Mouse (Mus musculus) lung, adult 2 months (tissue): ENCODE measurements around the gene Treh. TPM values are rescaled to one million over a fixed set of nuclear protein-coding genes. Genes with fewer than 3 reads are reported as not detected.

Source experiments
- DNase-seq: peaks from one replicate; pipeline ENCODE4 v3.0.0; 2022
- H3K4me1 ChIP-seq: fragments of 200-500 bp; 2 replicates; pipeline ENCODE4 v1.6.1; 2011; ENCODE audit warnings: low read length; ENCODE audit not compliant: control insufficient read depth, insufficient read depth
- H3K4me3 ChIP-seq: fragments of 200-500 bp; replicated peaks from 2 replicates; pipeline ENCODE3; 2011; ENCODE audit warnings: low read depth, mild to moderate bottlenecking, control low read depth, low read length; ENCODE audit errors: extremely low read depth
- CTCF ChIP-seq: fragments of 200-500 bp; IDR thresholded peaks from 2 replicates; pipeline ENCODE4 v1.5.1; 2011; ENCODE audit warnings: mild to moderate bottlenecking, low read length, control low read depth; ENCODE audit not compliant: insufficient read depth
- POLR2A ChIP-seq: fragments of 200-500 bp; IDR thresholded peaks from 2 replicates; pipeline ENCODE4 v1.6.1; 2011; ENCODE audit warnings: low read depth, mild to moderate bottlenecking, control low read depth, low read length, borderline replicate concordance; ENCODE audit errors: extremely low read depth
- WGBS: fragments of 180-500 bp; shearing (Covaris S2); methylation state at CpG from one replicate; pipeline ENCODE4 v1.1.7; 2018; 5-methylcytosine and 5-hydroxymethylcytosine counted together
- polyA plus RNA-seq: library from polyadenylated mRNA; depleted of rRNA; stranded (reverse); fragments of >200 nt; gene quantifications from 2 replicates; pipeline ENCODE4 v1.2.3, GENCODE M21; 2012

Treh gene
- polyA plus RNA-seq, 1 experiment, result not detected

DNA sequence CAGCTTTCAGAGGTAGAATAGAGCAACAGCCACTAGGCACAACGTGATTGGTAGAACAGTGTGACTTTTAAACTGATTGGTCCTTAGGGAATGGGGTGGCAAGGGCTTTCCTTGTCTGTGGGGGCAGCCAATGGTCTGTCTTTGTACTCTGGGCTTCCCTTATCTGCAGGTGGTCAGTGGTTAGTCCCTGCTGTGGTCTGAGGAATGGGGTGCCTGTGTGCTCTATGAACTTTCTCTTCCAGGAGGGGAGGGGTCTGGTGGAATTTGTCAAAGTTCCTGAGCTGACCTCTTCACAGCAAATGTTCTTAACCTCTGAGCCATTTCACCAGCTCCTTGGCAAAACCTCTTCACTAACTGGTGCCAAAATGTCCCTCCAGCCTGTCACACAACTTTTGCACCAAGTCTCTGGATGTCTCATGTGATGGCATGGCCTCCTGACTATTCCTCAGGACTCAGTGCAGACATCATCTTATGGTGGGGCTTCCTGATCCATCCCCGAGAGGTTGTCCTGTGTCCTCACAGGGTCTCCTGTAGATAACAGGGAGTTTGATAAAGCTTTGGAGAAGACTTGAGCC, 655 bp upstream of the Treh start:
- TF ChIP-seq POLR2A (no peak), CTCF (no peak)
- no peak overlapping the region for H3K4me3 ChIP-seq
- H3K4me1 ChIP-seq, result no peaks in the 10 kb centered on the region
- 59% methylated on average over 2 of the region's 2 CpGs for WGBS
- no peak for DNase-seq

- Histone ChIP-seq H3K4me1 (no peaks in the 10 kb centered on the region), H3K4me3 (no peak overlapping the region)
- DNase-seq, result no peak
- no peak for TF ChIP-seq POLR2A
- no peak for TF ChIP-seq CTCF
- WGBS, result 88% methylated on average over 2 of the region's 2 CpGs
Measured at GRCm38 (mm10) chr9:44678288-44678871, 5.3 kb downstream of the Treh start.

DNA sequence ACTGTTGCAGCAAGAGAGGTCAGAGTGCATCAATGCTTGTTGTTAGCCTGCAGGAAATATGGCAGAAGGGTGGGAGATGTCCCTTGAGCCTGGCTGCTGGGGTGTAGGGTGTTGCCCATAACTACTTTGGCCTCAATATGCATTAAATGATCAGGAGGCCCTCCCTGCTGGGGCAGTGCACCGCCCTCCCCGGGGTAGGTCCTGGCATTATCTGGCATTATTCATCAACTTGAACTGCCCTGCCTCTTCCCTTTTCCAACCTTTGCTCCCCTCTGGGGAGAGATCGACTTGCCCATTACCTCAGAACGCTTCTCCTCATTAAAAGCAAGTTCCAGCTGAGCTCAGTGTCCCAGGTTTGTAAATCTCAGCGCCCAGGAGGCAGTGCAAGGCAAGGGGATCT, 6.5 kb downstream of the Treh start:
- no peak for DNase-seq
- no peak for TF ChIP-seq CTCF
- TF ChIP-seq POLR2A, result no peak
- WGBS, result 77% methylated on average over 5 of the region's 5 CpGs
- Histone ChIP-seq H3K4me3 (no peak overlapping the region), H3K4me1 (no peaks in the 10 kb centered on the region)

DNA sequence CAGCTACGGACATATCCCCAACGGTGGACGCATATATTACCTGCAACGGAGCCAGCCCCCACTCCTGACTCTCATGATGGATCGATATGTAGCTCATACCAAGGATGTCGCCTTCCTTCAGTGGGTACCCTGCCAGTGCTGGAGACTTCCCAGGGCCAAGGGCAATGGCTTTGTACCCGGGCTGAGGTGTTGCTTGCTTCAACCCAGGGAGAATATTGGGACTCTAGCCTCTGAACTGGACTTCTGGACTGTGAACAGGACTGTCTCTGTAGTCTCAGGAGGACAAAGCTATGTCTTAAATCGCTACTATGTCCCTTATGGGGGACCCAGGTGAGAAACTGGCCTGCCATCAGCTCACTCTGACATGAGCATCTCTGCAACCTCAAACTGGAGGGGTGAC, 10.0 kb downstream of the Treh start:
- TF ChIP-seq POLR2A (no peak), CTCF (no peak)
- Histone ChIP-seq H3K4me1 (peaks cover 5% of the 10 kb centered on the region), H3K4me3 (no peak overlapping the region)
- no peak for DNase-seq
- WGBS, result 86% methylated on average over 8 of the region's 8 CpGs

DNA sequence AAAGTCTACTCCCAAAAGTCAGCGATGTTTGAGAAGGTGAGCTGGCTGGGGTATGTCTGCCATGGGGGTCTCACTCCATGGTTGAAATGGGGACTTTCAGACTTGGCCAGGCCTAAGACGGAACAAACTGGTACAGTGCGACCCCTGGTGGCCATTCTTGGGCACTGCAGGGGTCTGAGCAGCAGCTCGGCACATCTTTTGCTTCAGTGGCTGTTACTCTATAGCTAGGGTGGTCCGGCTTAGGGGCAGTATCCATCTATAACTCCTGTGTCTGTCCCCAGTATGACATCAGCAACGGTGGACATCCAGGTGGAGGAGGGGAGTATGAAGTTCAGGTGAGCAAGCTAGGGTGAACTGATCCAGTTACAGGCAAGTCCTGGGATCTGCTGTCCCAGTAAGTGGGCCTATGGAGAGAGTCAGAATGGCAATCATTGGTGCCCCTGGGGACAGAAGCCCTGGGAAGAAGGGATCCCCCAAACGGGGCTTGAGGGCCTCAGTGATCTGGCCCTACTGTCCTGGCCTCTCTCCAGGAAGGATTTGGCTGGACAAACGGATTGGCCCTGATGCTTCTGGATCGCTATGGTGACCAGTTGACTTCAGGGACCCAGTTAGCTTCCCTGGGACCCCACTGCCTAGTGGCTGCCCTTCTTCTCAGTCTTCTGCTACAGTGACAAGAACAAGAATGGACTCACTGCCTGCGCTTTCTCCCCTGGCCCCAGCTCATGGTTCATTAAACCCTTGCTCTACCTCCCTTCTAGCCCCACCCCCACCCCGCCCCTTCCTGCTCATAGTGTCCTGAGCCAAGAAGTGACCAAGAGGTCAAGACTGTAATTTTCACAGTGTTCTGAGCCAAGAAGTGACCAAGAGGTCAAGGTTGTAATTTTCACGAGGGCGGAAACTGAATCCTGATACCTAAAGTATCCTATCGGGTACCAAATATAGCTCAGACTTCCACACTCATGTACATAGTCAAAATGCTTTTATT, 12.6 kb downstream of the Treh start:
- DNase-seq, result peak; percentile 72
- H3K4me3 ChIP-seq, result no peak overlapping the region
- 25% methylated on average over 14 of the region's 14 CpGs for WGBS
- peaks cover 5% of the 10 kb centered on the region for H3K4me1 ChIP-seq
- no peak for TF ChIP-seq POLR2A
- TF ChIP-seq CTCF, result peak; percentile 96

DNA sequence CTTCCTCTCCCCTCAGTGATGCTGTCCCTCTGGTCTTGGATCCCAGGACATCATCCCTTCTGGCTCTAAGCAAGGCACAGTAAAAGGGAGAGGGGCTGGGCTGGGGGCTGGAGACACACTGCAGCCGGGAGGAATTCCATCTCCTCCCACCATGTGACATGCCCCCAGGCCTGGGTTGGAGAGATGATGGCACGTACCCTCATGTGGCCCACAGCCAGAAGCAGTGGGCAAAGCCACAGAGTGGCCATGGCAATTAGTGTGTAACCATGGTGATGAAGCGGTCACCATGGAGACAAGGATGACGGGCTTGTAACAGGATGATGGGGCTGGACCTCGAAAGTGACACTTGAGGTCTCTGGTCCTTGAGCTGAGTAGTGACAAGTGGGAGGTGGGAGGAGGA, 13.6 kb downstream of the Treh start:
- Histone ChIP-seq H3K4me3 (no peak overlapping the region), H3K4me1 (peaks cover 13% of the 10 kb centered on the region)
- 73% methylated on average over 5 of the region's 5 CpGs for WGBS
- no peak for DNase-seq
- no peak for TF ChIP-seq POLR2A

DNA sequence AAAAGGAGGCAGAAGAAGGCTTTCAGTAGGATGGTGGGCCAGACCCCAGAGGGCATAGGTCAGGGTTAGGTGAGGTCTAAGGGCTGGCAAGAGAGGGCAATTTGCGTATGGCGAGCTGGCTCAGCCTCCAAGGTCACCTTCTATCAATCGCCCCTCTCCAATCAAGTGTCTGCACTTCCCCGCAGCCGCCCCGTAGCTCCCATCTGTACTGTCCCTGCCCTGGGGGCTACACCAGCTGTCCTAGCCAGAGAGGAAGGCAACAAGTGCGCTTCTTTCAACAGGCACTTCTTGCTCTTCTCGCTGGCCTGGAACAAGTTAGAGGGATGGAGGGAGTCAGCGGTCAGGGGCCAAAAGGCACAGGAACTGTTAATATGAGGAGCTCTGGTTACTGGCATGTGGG, 15.0 kb downstream of the Treh start:
- TF ChIP-seq CTCF (no peak), POLR2A (no peak)

GRCm38 (mm10) chr9:44690641-44691040, 17.6 kb downstream of the Treh start:
- H3K4me3 ChIP-seq, result no peak overlapping the region
- no peak for DNase-seq
- TF ChIP-seq CTCF (no peak), POLR2A (no peak)
- peaks cover 15% of the 10 kb centered on the region for H3K4me1 ChIP-seq
- 28% methylated on average over 7 of the region's 7 CpGs for WGBS

More for the DNA sequence above, 15.0 kb downstream of the Treh start:
- no peak for DNase-seq
- Histone ChIP-seq H3K4me1 (peaks cover 17% of the 10 kb centered on the region), H3K4me3 (no peak overlapping the region)
- 92% methylated on average over 9 of the region's 9 CpGs for WGBS

DNA sequence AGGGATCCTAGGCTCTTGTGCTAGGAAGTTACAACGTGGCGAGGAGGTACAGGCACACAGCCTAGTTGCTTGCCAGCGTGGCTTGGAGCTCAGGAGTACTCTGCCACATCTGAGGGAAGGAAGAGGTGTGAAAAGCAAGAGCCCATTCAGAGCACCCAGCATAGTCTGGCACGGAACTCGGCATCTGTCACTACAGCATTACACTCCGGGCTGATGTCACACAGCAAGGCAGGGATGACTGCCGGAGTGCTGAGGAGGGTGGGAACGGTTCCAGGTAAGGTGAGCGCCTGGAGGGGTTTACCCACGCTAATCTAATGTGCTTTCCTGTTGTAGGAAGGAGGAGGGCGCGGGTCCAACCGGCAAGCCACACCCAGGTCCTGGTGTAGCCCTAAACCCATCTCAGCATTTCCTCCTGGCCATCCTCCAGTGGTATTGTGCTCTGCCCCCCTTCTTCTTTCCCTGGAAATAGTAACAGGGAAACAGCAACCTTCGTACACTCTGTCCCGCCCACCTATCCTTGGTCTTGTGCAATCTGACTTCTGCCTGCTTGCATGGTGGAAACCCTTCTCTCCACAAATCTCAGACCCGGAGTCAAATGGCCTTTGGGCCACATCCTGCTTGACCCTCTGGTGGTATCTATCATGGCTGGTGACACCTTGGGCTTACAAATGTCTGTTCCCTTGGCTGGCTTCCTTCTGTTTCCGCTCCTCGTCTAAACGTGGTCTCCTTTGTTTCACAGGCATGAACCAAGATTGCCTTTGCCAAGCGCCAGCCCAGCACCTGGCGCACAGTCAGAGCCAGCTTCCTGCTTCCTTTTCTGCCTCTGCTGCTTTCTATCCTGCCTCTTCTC, 18.9 kb downstream of the Treh start:
- TF ChIP-seq POLR2A, result no peak
- TF ChIP-seq CTCF, result no peak
- H3K4me1 ChIP-seq, result peaks cover 12% of the 10 kb centered on the region
- no peak overlapping the region for H3K4me3 ChIP-seq
- 22% methylated on average over 21 of the region's 21 CpGs for WGBS
- DNase-seq, result peak; percentile 70
